Mouse (Mus musculus): ENCODE measurements at regions not wholly inside any gene's neighbourhood (a gene's known extent, or its start where the extent isn't known, plus 50 kb on each side); places are given as distances from the start of the nearest gene placed in this dataset.

GRCm38 (mm10) chr12:97732078-97732580, 527.1 kb downstream of the Galc start:
- DNase-seq (ENCODE audit: extremely low spot score, low read depth, low spot score), result no peak

- no peak for DNase-seq (ENCODE audit: extremely low spot score, low read depth, low spot score)
Observed at GRCm38 (mm10) chr12:97720554-97720953, 538.7 kb downstream of the Galc start.

- no peak for DNase-seq (ENCODE audit: extremely low spot score, low read depth, low spot score)
Observed at GRCm38 (mm10) chr12:97717812-97718211, 541.4 kb downstream of the Galc start.
